14 mouse cellular contexts compared by ENCODE assay signal in genomic region chr1:179146730-179147167, GRCm38 (mm10).
DNase-seq lines count a peak whose midpoint lies in the region; ATAC-seq and TF ChIP-seq lines count a peak whose summit lies in the region.
"Had no signal": no experiment of that assay in that cellular context is flagged by ENCODE, and none has a peak within 500 bp of the region (broad histone marks: within the 10 kb centered on the region; RNA-seq: fewer than 3 reads in every experiment).

No protein-coding gene starts in this region.

- H3K9me3 ChIP-seq in heart, embryonic 13.5 days: no peaks in the 10 kb centered on the region
- H3K9me3 ChIP-seq: limb, embryonic 15.5 days had no signal

- 35% methylated on average over 9 of the region's 9 CpGs for WGBS in heart, embryonic 13.5 days

- H3K4me2 ChIP-seq in heart, embryonic 13.5 days: peak overlapping the region; percentile 31; the same call in 1 of the 2 replicates
- H3K4me2 ChIP-seq: limb, embryonic 15.5 days had no signal

- peak overlapping the region; percentile 62 for H3K27ac ChIP-seq in heart, embryonic 13.5 days (replicated peaks)
- no peak overlapping the region for H3K27ac ChIP-seq in left cerebral cortex, adult 2 months
- H3K27ac ChIP-seq: limb, embryonic 15.5 days; macrophage had no signal

- ATAC-seq in heart, embryonic 13.5 days (ENCODE audit: extremely low read depth, insufficient number of reproducible peaks, low FRiP score, low TSS enrichment): no peak
- ATAC-seq: forebrain, postnatal 0 days; intestine, postnatal 0 days had no signal

- peaks cover 35% of the 10 kb centered on the region for H3K4me1 ChIP-seq in heart, embryonic 13.5 days

- intact Hi-C loops in left cerebral cortex, adult 2 months (cut with DNase I): no loop called here

- peak overlapping the region; percentile 38; the same call in 1 of the 2 replicates for H3K9ac ChIP-seq in heart, embryonic 13.5 days
- H3K9ac ChIP-seq: forebrain, postnatal 0 days; limb, embryonic 15.5 days had no signal

- H3K36me3 ChIP-seq in heart, embryonic 13.5 days: no peaks in the 10 kb centered on the region
- H3K36me3 ChIP-seq: limb, embryonic 15.5 days had no signal

- TF ChIP-seq CTCF in left cerebral cortex, adult 2 months (IDR thresholded peaks at IDR 0.05): no peak

- no peak overlapping the region for H3K4me3 ChIP-seq in heart, embryonic 13.5 days
- H3K4me3 ChIP-seq in left cerebral cortex, adult 2 months: no peak overlapping the region
- H3K4me3 ChIP-seq: limb, embryonic 15.5 days had no signal

- H3K27me3 ChIP-seq in heart, embryonic 13.5 days (replicated peaks): no peaks in the 10 kb centered on the region

- DNase-seq in embryo, embryonic 11 days: peak; percentile 61
- DNase-seq in embryo, embryonic 10 days (ENCODE audit: low spot score): no peak
- peak; percentile 31 for DNase-seq in adipocyte (ENCODE audit: low spot score)
- peak; percentile 77 for DNase-seq in kidney, postnatal 14 days
- DNase-seq in layer of hippocampus, adult 11-12 months (ENCODE audit: low spot score): no peak
- no peak for DNase-seq in left cerebral cortex, adult 2 months (ENCODE audit: extremely low spot score in 1 of 2, low spot score in 2 of 2)
- no peak for DNase-seq in urinary bladder, postnatal 14 days (ENCODE audit: low spot score)
- DNase-seq: cerebellum, adult 9-10 months; forebrain, postnatal 0 days; right cerebral cortex, adult 18-20 months had no signal

Comparison
In these comparisons a context has a peak if more than half of its experiments do, and no peak if none do; other contexts are left out.
1. DNase-seq: peak in embryo, embryonic 11 days (single experiment), adipocyte (single experiment) and kidney, postnatal 14 days (single experiment); none in embryo, embryonic 10 days (single experiment), layer of hippocampus, adult 11-12 months (single experiment), left cerebral cortex, adult 2 months (0 of 2) and urinary bladder, postnatal 14 days (single experiment).